Mouse (Mus musculus): ENCODE results near the gene Wrnip1. TPM values are rescaled to one million over a fixed set of nuclear protein-coding genes. Genes with fewer than 3 reads are reported as not detected.

Wrnip1 gene
- polyA plus RNA-seq, 1 experiment from 2014 or later = 33.9 TPM

DNA sequence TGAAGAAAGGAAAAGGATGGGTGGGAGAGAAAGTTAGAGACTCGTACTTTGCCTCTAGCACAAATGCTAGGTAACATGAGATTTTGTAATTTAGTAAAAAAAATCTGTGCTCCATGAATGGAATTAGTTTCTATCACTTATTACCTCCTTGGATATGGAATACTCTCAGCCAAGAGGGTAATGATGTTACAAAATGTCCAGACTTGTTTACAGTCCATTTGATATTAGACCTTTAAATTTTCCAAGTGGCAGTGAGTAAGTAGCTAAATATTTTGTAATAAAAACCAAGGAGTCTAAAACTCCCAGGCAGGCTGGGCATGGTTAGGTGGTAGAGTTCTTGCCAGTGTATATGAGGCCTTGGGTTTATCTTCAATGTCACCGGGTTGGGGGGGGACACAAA lies 14.3 kb upstream of the Wrnip1 start:
- Histone ChIP-seq H3K4me2 (replicated peaks) (no peak overlapping the region), H3K9ac (no peak overlapping the region), H3K4me1 (no peaks in the 10 kb centered on the region), H3K27ac (no peak overlapping the region), H3K36me3 (no peaks in the 10 kb centered on the region), H3K4me3 (no peak overlapping the region), H3K27me3 (no peaks in the 10 kb centered on the region), H3K9me3 (replicated peaks) (no peaks in the 10 kb centered on the region)
- ATAC-seq (ENCODE audit: low FRiP score) = no peak
- WGBS = 78% methylated on average over 2 of the region's 2 CpGs

DNA sequence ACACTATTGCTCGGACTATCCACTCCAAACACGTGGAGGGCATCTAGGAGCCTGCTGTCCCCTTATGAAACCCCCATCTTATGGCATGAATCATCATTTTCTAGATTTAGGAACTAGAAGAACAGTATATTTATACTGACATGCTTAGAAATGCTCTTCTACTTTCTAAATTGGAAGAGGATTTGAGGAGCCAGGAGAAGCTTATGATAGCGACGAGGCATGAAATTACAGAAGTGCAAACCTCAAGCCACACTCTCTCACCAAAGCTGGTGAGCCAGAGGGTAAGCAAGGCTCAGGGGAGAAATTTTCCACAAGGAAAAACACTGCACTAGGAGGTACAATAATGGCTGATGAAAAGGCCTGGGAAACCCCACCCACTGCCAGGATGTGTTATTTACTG lies 12.1 kb upstream of the Wrnip1 start:
- ATAC-seq (ENCODE audit: low FRiP score) = no peak
- WGBS = 80% methylated on average over 4 of the region's 4 CpGs
- Histone ChIP-seq H3K4me1 (no peaks in the 10 kb centered on the region), H3K36me3 (no peaks in the 10 kb centered on the region), H3K9ac (no peak overlapping the region), H3K27ac (no peak overlapping the region), H3K4me3 (no peak overlapping the region), H3K9me3 (replicated peaks) (no peaks in the 10 kb centered on the region), H3K27me3 (no peaks in the 10 kb centered on the region), H3K4me2 (replicated peaks) (no peak overlapping the region)

DNA sequence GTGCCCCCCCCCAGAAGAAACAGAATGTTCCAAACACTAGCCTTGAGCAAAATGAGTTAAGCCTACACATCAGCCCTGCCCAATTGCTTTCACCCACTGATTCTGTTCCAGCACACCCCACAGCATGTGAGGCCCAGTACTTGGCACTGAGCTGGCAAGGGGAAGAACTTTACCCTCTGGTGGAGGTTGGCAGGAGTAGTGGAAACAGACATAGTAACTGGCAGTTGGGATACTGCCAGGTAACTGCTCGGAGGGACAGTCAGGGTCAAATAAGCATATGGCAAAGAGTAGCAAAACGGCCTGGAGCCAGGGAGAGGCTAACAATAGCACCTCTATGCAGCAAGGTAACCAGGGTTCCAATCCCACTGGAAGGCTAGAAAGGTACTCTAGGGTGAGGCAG lies 7.2 kb upstream of the Wrnip1 start:
- no peak for ATAC-seq (ENCODE audit: low FRiP score)
- no peaks in the 10 kb centered on the region for H3K9me3 ChIP-seq (replicated peaks)
- no peak overlapping the region for H3K9ac ChIP-seq
- no peak overlapping the region for H3K4me2 ChIP-seq (replicated peaks)
- no peaks in the 10 kb centered on the region for H3K4me1 ChIP-seq
- H3K27ac ChIP-seq = no peak overlapping the region
- H3K36me3 ChIP-seq = no peaks in the 10 kb centered on the region
- no peak overlapping the region for H3K4me3 ChIP-seq
- H3K27me3 ChIP-seq = no peaks in the 10 kb centered on the region
- WGBS = 73% methylated on average over 2 of the region's 2 CpGs

DNA sequence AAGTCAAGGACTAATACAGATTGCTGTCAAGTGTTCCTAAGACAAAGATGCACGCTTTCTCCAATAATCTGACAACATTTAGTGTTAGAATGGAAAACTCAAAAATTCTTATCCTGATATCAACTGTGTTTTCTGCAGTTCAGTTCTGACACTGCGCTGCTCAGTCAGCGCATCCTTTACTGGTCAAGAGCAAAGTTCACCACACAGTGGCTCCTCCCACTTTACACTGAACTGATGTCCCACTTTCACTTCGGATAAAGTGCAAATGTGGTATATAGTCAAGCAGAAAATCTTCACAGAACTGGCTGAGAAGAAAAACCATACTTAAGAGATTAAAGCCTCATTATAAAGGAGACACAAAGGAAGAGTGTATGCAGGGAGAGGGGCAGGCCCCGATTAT lies 6.7 kb upstream of the Wrnip1 start:
- H3K4me2 ChIP-seq (replicated peaks) = no peak overlapping the region
- no peak overlapping the region for H3K27ac ChIP-seq
- WGBS = 93% methylated on average over 5 of the region's 5 CpGs
- no peaks in the 10 kb centered on the region for H3K9me3 ChIP-seq (replicated peaks)
- H3K36me3 ChIP-seq = no peaks in the 10 kb centered on the region
- no peak overlapping the region for H3K9ac ChIP-seq
- no peaks in the 10 kb centered on the region for H3K4me1 ChIP-seq
- no peak overlapping the region for H3K4me3 ChIP-seq
- no peaks in the 10 kb centered on the region for H3K27me3 ChIP-seq
- no peak for ATAC-seq (ENCODE audit: low FRiP score)

DNA sequence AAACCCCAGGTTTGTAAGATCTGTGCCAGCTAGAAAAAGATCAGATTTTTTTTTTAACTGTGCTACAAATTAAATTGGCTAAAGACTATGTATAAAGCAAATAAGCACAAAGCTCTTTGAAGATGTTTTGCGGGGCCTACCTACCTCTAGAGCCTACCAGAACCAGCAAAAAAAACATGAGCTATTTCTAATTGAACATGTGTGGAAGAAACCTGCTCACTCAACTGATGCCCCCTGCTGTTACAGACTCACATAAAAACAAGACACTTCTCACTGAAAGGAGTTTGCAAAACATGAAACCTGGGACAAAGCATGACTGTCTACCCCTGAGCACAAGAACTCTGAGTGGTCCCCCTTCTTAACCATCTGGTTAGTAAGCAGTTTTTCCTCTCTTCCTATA lies 4.8 kb upstream of the Wrnip1 start:
- no peak overlapping the region for H3K27ac ChIP-seq
- H3K36me3 ChIP-seq = no peaks in the 10 kb centered on the region
- H3K27me3 ChIP-seq = no peaks in the 10 kb centered on the region
- peaks cover 5% of the 10 kb centered on the region for H3K4me1 ChIP-seq
- 83% methylated on average over 1 of the region's 1 CpGs for whole genome bisulfite sequencing
- no peak overlapping the region for H3K4me3 ChIP-seq
- H3K9ac ChIP-seq = no peak overlapping the region
- no peak for ATAC-seq (ENCODE audit: low FRiP score)
- H3K9me3 ChIP-seq (replicated peaks) = no peaks in the 10 kb centered on the region
- H3K4me2 ChIP-seq (replicated peaks) = no peak overlapping the region

DNA sequence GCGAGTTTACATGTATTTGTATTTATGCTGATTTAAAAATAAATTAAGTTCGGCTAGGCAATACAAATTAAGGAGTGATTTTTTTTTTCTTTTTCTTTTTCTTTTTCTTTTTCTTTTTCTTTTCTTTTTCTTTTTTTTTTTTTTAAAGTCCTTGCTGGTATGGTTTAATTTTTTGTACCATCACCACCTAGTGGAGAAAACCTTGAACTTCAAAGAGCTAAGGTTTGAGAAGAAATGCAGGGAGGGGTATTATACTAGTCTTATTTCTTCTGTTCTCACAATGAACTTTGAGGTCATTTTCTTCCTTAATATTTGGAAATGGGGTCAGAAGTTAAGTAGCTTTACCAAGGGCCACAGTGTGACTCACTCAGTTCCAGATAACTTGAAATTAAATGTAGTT lies 2.7 kb upstream of the Wrnip1 start:
- Histone ChIP-seq H3K4me3 (no peak overlapping the region), H3K27me3 (no peaks in the 10 kb centered on the region)
- WGBS = 69% methylated on average over 2 of the region's 2 CpGs

DNA sequence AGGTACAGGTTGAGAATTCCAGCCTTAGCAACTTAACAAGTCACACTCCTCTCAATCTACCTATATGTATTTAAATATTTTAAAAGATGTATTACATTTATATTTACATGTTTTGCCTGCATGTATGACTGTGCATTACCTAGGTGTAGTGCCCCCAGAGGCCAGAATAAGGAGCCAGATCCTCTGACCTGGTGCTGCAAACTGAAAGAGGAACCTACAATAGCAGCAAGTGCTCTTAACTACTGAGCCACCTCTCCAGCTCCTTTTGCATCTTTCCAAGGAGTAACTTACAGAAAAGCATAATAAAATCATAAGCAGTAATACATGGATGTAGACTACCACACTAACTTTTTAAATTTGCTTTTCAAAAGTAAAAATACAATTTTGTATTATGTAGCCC lies 979 bp upstream of the Wrnip1 start:
- ATAC-seq (ENCODE audit: low FRiP score) = no peak
- Histone ChIP-seq H3K9ac (no peak overlapping the region), H3K36me3 (no peaks in the 10 kb centered on the region), H3K4me3 (0 out of 2 replicates have a peak overlapping the region, but pooled peaks have one; percentile 87), H3K9me3 (replicated peaks) (no peaks in the 10 kb centered on the region), H3K27me3 (no peaks in the 10 kb centered on the region), H3K4me1 (peaks cover 18% of the 10 kb centered on the region), H3K27ac (no peak overlapping the region), H3K4me2 (replicated peaks) (peak overlapping the region; percentile 65)

More for the DNA sequence above, 2.7 kb upstream of the Wrnip1 start:
- ATAC-seq (ENCODE audit: low FRiP score) = no peak
- no peaks in the 10 kb centered on the region for H3K36me3 ChIP-seq
- H3K27ac ChIP-seq = no peak overlapping the region
- H3K4me1 ChIP-seq = peaks cover 14% of the 10 kb centered on the region
- H3K4me2 ChIP-seq (replicated peaks) = no peak overlapping the region
- no peak overlapping the region for H3K9ac ChIP-seq
- no peaks in the 10 kb centered on the region for H3K9me3 ChIP-seq (replicated peaks)

DNA sequence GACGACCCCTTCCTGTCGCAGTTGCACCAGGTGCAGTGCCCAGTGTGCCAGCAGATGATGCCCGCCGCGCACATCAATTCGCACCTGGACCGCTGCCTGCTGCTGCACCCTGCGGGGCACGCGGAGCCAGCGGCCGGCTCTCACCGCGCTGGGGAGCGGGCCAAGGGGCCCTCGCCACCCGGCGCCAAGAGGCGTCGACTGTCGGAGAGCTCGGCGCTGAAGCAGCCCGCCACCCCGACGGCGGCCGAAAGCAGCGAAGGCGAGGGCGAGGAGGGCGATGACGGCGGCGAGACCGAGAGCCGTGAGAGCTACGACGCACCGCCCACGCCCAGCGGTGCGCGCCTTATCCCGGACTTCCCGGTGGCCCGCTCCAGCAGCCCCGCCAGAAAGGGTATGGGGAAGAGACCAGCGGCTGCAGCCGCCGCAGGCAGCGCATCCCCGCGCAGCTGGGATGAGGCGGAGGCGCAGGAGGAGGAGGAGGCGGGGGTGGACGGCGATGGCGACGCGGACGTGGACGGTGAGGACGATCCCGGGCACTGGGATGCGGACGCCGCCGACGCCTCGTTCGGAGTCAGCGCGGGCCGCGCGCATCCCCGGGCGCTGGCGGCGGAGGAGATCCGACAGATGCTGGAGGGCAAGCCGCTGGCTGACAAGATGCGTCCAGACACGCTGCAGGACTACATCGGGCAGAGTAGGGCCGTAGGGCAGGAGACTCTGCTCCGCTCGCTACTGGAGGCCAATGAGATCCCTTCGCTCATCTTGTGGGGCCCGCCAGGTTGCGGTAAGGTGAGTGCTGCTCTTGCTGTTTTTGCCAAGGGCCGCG lies 632 bp downstream of the Wrnip1 start, which contains the start of gene D930007J09Rik:
TSS of gene D930007J09Rik (minus strand) at position 591 of the 823 bp plus-strand sequence.
- Histone ChIP-seq H3K4me3 (peak within 1 kb of the TSS; percentile 87), H3K4me2 (replicated peaks) (peak within 1 kb of the TSS; percentile 65), H3K9ac (peak within 1 kb of the TSS; percentile 88), H3K27me3 (no peaks in the 10 kb centered on the region), H3K27ac (peak within 1 kb of the TSS; percentile 90), H3K4me1 (peaks cover 20% of the 10 kb centered on the region), H3K9me3 (replicated peaks) (no peaks in the 10 kb centered on the region), H3K36me3 (peaks cover 12% of the 10 kb centered on the region)
- WGBS = under 1% methylated on average over 82 of the region's 95 CpGs
- peak; percentile 73 for ATAC-seq (ENCODE audit: low FRiP score)

DNA sequence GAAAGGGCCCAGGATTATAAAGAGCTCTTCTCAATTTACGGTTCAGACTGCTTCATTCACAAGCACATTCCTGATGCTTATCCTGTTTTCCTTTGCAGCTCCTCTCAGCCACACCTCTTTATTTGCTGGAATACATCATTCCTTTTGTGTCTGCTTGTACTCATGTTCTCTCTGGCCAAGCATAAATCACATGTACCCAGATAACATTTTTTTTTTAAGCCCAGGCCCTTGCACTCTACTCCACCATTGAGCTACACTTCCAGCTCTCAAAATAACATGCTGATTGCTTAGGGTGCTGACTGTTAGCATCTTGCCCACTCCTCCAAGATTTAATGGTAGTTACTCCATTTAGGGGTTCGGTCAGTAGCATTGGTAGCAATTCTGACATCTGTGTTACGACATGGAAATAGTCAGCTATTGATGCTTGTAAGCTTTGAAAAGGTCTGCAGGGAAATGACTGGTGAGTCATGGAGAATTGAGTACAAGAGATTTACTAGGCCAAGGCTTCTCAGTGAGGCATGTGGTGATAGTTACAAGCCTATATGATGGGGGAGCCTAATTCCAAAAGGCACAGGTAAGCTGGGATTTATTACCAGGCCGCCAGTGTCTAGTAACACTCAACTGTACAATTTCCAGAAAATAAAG lies 2.0 kb downstream of the Wrnip1 start:
- Histone ChIP-seq H3K4me3 (peak overlapping the region; percentile 87), H3K27me3 (no peaks in the 10 kb centered on the region), H3K9me3 (replicated peaks) (no peaks in the 10 kb centered on the region), H3K27ac (no peak overlapping the region), H3K4me2 (replicated peaks) (peak overlapping the region; percentile 65), H3K9ac (no peak overlapping the region), H3K4me1 (peaks cover 20% of the 10 kb centered on the region), H3K36me3 (peaks cover 21% of the 10 kb centered on the region)
- 72% methylated on average over 4 of the region's 4 CpGs for WGBS
- no peak for ATAC-seq (ENCODE audit: low FRiP score)

DNA sequence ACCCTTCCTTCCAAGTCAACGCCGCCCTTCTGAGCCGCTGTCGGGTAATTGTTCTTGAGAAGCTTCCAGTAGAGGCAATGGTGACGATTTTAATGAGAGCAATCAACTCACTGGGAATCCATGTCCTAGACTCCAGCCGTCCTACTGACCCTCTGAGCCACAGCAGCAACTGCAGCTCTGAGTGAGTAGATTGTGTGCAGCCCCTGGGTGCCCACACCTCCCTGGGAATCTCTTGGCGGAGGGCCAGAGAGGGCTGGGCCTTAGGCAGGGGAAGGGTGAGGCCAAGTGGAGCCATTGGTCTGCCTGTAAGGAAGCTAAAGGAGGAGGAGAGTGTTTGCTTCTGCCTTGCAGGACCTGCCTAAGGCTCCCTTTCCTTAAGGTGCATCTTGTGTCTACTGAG lies 5.0 kb downstream of the Wrnip1 start:
- Histone ChIP-seq H3K4me1 (peaks cover 15% of the 10 kb centered on the region), H3K27me3 (no peaks in the 10 kb centered on the region), H3K9me3 (replicated peaks) (no peaks in the 10 kb centered on the region), H3K9ac (no peak overlapping the region), H3K27ac (no peak overlapping the region), H3K4me2 (replicated peaks) (no peak overlapping the region), H3K36me3 (peaks cover 28% of the 10 kb centered on the region), H3K4me3 (no peak overlapping the region)
- WGBS = 88% methylated on average over 7 of the region's 7 CpGs
- no peak for ATAC-seq (ENCODE audit: low FRiP score)

DNA sequence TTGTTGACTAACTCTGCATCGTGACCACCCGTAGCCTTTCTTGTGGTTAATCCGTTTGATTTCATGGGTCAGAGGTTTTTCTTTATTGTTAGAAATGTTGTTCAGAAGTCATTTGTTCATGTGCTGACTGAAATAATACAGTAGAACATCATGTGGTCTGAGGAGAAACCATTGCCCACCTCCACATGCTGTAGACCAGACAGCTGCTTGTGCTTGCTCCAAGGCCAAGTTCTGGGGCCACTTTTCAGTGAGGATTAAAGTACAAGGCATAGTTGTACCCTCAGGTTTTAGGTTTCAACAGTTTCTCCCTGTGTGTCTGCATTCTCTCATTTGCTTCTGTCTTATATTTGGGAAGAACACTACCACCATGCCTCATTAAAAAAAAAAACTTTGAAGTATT lies 5.8 kb downstream of the Wrnip1 start:
- Histone ChIP-seq H3K27me3 (no peaks in the 10 kb centered on the region), H3K9ac (no peak overlapping the region), H3K4me3 (no peak overlapping the region), H3K36me3 (peaks cover 28% of the 10 kb centered on the region), H3K4me1 (peaks cover 15% of the 10 kb centered on the region), H3K9me3 (replicated peaks) (no peaks in the 10 kb centered on the region), H3K4me2 (replicated peaks) (no peak overlapping the region), H3K27ac (no peak overlapping the region)
- no peak for ATAC-seq (ENCODE audit: low FRiP score)
- 63% methylated on average over 3 of the region's 3 CpGs for WGBS

DNA sequence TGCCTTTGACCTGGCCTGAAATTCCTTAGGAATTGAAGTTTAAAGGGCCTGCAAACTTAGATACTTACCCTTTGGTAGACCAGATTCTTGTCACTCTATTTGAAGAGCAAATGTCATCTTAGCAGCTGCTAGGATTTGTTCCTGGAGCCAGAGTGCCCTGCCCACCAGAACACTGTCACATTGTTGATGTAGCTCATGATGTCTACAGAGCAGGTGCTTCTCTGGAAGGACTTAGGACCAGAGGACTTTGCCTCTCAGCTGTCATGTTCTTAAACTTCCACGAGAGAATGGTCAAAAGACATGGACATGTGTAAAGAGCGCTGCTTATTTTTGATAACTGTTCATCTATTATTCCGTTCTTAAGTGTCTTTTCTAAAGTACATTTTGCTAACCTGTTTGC lies 17.4 kb downstream of the Wrnip1 start:
- Histone ChIP-seq H3K27ac (no peak overlapping the region), H3K9me3 (replicated peaks) (no peaks in the 10 kb centered on the region), H3K4me2 (replicated peaks) (no peak overlapping the region), H3K4me1 (no peaks in the 10 kb centered on the region), H3K36me3 (peaks cover 59% of the 10 kb centered on the region), H3K9ac (no peak overlapping the region), H3K4me3 (no peak overlapping the region), H3K27me3 (no peaks in the 10 kb centered on the region)
- 94% methylated on average over 3 of the region's 3 CpGs for WGBS
- no peak for ATAC-seq (ENCODE audit: low FRiP score)

DNA sequence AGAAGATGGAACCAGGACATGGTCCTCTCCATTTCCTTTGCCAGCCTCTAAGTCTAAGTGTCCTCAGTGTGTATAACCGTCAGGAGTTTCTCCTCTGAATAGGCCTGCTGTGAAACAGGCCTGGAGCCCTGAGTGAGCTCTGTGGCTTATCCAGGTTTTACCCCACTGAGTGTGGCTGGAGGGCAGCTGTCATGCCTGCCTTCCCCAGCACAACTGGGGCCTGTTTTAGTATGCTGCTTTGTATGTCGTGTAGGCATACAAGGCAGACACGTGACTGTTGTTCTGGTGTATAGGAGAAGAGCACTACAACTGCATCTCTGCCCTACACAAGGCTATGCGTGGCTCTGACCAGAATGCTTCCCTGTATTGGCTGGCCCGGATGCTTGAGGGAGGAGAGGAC lies 18.1 kb downstream of the Wrnip1 start:
- no peak overlapping the region for H3K4me3 ChIP-seq
- H3K9me3 ChIP-seq (replicated peaks) = no peaks in the 10 kb centered on the region
- H3K27ac ChIP-seq = no peak overlapping the region
- no peak for ATAC-seq (ENCODE audit: low FRiP score)
- no peaks in the 10 kb centered on the region for H3K27me3 ChIP-seq
- no peaks in the 10 kb centered on the region for H3K4me1 ChIP-seq
- H3K4me2 ChIP-seq (replicated peaks) = no peak overlapping the region
- H3K9ac ChIP-seq = no peak overlapping the region
- H3K36me3 ChIP-seq = peaks cover 57% of the 10 kb centered on the region
- 91% methylated on average over 5 of the region's 5 CpGs for WGBS
